Mouse (Mus musculus): ENCODE measurements around the gene Commd3. TPM values are rescaled to one million over a fixed set of nuclear protein-coding genes. Genes with fewer than 3 reads are reported as not detected.

Gene Commd3
- 40.2 and 42.7 TPM in 2 replicates for polyA plus RNA-seq (2012; rRNA removed)

GRCm38 (mm10) chr2:18672133-18672765, at the start of gene Commd3:
Gene Commd3, plus strand, starts transcription at chr2:18672384.

GRCm38 (mm10) chr2:18676936-18677491, 4.8 kb downstream of the Commd3 start, which contains the start of gene Bmi1:
Gene Bmi1, plus strand, starts transcription at chr2:18677018.

GRCm38 (mm10) chr2:18693871-18694610, 21.9 kb downstream of the Commd3 start, which contains the start of gene Spag6:
Gene Spag6, plus strand, starts transcription at chr2:18694032.

Other genes starting within 250 kb of the Commd3 start
- 9.1 and 10.3 TPM in 2 replicates for gene Bmi1, start 4.6 kb downstream of the Commd3 start, polyA plus RNA-seq (2012; rRNA removed)
- 1.2 TPM in 2 replicates for gene Spag6, start 21.6 kb downstream of the Commd3 start, polyA plus RNA-seq (2012; rRNA removed)